Mouse (Mus musculus) limb, embryonic 10.5 days (tissue): Measurements from ENCODE around the gene Hydin. TPM values are rescaled to one million over a fixed set of nuclear protein-coding genes. Genes with fewer than 3 reads are reported as not detected.
A peak's percentile ranks its signal among the peaks of the same experiment; 100 is the strongest.

ENCODE experiments used
- DNase-seq: peaks from one replicate; pipeline ENCODE4 v3.0.0-alpha.2; 2017; ENCODE audit warnings: low spot score
- H3K27ac ChIP-seq: fragments of 300-500 bp; sonication (generic); 2 replicates; pipeline ENCODE4 v1.5.1; 2016; ENCODE audit warnings: mild to moderate bottlenecking
- H3K27me3 ChIP-seq: fragments of 300-500 bp; sonication (generic); 2 replicates; pipeline ENCODE4 v1.6.1; 2016; ENCODE audit warnings: low read depth, mild to moderate bottlenecking; ENCODE audit not compliant: poor library complexity, severe bottlenecking
- H3K36me3 ChIP-seq: fragments of 300-500 bp; sonication (generic); 2 replicates; pipeline ENCODE4 v1.6.1; 2016; ENCODE audit warnings: mild to moderate bottlenecking, moderate library complexity
- H3K4me1 ChIP-seq: fragments of 300-500 bp; sonication (generic); 2 replicates; pipeline ENCODE4 v1.6.1; 2016
- H3K4me3 ChIP-seq: fragments of 300-500 bp; sonication (generic); 2 replicates; pipeline ENCODE4 v1.5.1; 2016; ENCODE audit warnings: mild to moderate bottlenecking, moderate library complexity
- H3K9me3 ChIP-seq: fragments of 300-500 bp; sonication (generic); replicated peaks from 2 replicates; pipeline ENCODE4 v1.6.1; 2016; ENCODE audit warnings: mild to moderate bottlenecking
- WGBS: fragments of 180-500 bp; shearing (Covaris S2); methylation state at CpG from one replicate; pipeline ENCODE4 v1.1.7; 2016; 5-methylcytosine and 5-hydroxymethylcytosine counted together
- polyA plus RNA-seq: library from polyadenylated mRNA; unstranded; fragments of >200 nt; fragmentation: Nextera tagmentation; extraction: Ambion mirVana; gene quantifications from 2 replicates; pipeline ENCODE4 v1.2.1, GENCODE M21; 2016

Gene Hydin
- polyA plus RNA-seq = 0.01 and 0.09 TPM in 2 replicates

- WGBS = under 1% methylated on average over 15 of the region's 15 CpGs
- DNase-seq = peak; percentile 98
- H3K27me3 ChIP-seq = no peaks in the 10 kb centered on the region
- H3K9me3 ChIP-seq = no peaks in the 10 kb centered on the region
- peaks cover 21% of the 10 kb centered on the region for H3K4me1 ChIP-seq
- peak within 1 kb of the TSS; percentile 78 for H3K27ac ChIP-seq
- H3K36me3 ChIP-seq = no peaks in the 10 kb centered on the region
- peak within 1 kb of the TSS; percentile 57 for H3K4me3 ChIP-seq
Measured at GRCm38 (mm10) chr8:110266741-110267140, at the start of gene Hydin. TSS of gene Hydin (plus strand) at chr8:110266977.

DNA sequence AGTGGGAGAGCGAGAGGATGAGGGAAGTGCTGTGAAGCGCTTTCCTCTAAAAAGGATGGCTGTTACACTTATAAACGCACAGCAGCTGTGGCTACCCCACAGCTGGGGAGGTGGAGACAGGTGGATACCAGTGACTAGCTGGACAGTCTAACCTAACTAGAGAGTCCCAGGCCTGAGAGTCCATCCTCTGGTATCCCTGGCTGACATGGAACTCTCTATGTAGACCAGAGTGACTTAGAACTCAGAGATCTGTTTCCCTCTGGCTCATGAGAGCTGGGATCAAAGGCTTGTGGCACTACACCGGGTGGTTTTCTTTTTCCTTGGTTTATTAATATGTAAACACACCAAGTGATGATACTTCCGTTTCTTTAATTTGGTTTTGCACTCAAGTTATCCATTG lies 49.6 kb upstream of the Hydin start:
- WGBS = 38% methylated on average over 5 of the region's 5 CpGs
- Histone ChIP-seq H3K4me3 (peak overlapping the region; percentile 59), H3K36me3 (peaks cover 20% of the 10 kb centered on the region), H3K9me3 (no peaks in the 10 kb centered on the region), H3K27me3 (no peaks in the 10 kb centered on the region), H3K4me1 (peaks cover 20% of the 10 kb centered on the region), H3K27ac (peak overlapping the region; percentile 78)
- no peak for DNase-seq

GRCm38 (mm10) chr8:110217681-110218131 lies 49.1 kb upstream of the Hydin start:
- Histone ChIP-seq H3K36me3 (peaks cover 25% of the 10 kb centered on the region), H3K4me1 (peaks cover 22% of the 10 kb centered on the region), H3K4me3 (peak overlapping the region; percentile 59), H3K9me3 (no peaks in the 10 kb centered on the region), H3K27ac (peak overlapping the region; percentile 78), H3K27me3 (no peaks in the 10 kb centered on the region)
- DNase-seq = peak; percentile 100
- under 1% methylated on average over 43 of the region's 43 CpGs for WGBS

- no peaks in the 10 kb centered on the region for H3K27me3 ChIP-seq
- H3K27ac ChIP-seq = peak overlapping the region; percentile 9; the same call in 1 of the 2 replicates
- H3K4me3 ChIP-seq = peak overlapping the region; percentile 59
- peaks cover 33% of the 10 kb centered on the region for H3K36me3 ChIP-seq
- no peak for DNase-seq
- WGBS = 80% methylated on average over 5 of the region's 5 CpGs
- no peaks in the 10 kb centered on the region for H3K9me3 ChIP-seq
- H3K4me1 ChIP-seq = peaks cover 27% of the 10 kb centered on the region
Measured at GRCm38 (mm10) chr8:110218511-110218910, 48.3 kb upstream of the Hydin start.

DNA sequence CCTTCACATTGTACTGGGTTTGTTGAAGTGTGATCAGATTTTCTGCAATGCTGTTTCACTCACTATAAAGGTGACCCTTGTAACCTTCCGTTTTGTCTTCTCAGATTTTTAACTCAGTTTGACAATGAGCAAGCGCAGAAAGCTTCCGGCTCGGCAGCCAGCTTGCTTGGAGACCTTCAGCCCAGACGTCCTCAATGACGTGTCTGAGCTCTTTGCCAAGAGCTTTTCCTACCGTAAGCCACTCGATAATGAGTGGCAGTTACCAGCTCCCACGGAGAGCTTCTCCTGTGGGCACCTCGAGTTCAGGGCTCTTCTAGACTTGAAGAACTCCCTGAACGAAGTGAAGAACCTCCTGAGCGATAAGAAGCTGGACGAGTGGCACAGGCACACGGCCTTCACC lies 45.8 kb upstream of the Hydin start:
- WGBS = 95% methylated on average over 14 of the region's 14 CpGs
- H3K9me3 ChIP-seq = no peaks in the 10 kb centered on the region
- no peak overlapping the region for H3K27ac ChIP-seq
- H3K27me3 ChIP-seq = no peaks in the 10 kb centered on the region
- no peak for DNase-seq
- peaks cover 48% of the 10 kb centered on the region for H3K36me3 ChIP-seq
- peaks cover 24% of the 10 kb centered on the region for H3K4me1 ChIP-seq
- H3K4me3 ChIP-seq = no peak overlapping the region

GRCm38 (mm10) chr8:110230803-110231202 lies 36.0 kb upstream of the Hydin start:
- H3K27me3 ChIP-seq = no peaks in the 10 kb centered on the region
- 80% methylated on average over 6 of the region's 6 CpGs for WGBS

DNA sequence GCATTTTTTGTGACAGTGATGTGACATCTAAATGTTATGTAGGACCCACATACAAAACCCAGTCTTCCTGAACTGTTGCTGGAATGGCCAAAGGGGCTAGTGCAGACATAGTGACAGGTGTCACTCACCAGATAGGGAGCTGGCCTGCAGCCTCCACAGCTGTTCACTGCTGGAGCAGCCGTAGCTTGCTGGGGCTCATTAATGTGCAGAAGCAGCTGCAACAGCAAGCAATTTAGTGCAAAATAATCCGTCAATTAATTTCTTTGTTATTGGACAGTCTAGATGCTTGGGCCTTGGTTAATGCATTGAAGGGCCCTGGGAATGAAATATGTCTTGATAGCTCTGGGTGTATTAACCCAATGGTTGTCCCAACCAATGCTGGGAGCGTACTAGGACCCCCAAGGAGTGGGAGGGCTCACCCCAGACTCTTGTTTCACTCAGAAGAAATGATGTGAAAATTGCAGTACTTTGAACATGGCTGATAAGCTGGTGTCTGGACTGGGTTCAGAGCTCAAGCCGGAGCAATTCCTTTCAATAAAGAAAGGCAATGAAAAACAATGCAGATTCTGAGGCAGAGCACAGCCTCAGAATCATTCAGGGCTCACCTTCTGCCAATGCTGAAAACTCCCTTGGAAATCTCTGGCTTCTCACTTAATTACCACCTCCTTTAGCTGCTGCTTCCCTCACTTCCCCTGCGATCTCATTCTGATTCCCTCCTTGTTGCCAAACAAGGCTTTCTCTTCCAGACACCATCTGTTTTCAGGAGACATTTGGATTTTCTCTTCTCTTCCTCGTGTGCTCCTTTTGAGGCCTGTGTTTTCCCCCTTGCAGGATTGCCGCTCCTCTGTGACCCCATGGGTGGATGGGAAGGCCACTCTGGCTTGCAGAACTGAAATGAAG lies 24.2 kb upstream of the Hydin start:
- Histone ChIP-seq H3K27me3 (no peaks in the 10 kb centered on the region), H3K36me3 (no peaks in the 10 kb centered on the region), H3K4me1 (peaks cover 25% of the 10 kb centered on the region), H3K27ac (0 out of 2 replicates have a peak overlapping the region, but pooled peaks have one; percentile 23), H3K9me3 (no peaks in the 10 kb centered on the region), H3K4me3 (no peak overlapping the region)
- WGBS = 54% methylated on average over 7 of the region's 7 CpGs
- no peak for DNase-seq

More at GRCm38 (mm10) chr8:110230803-110231202, 36.0 kb upstream of the Hydin start:
- Histone ChIP-seq H3K4me3 (no peak overlapping the region), H3K9me3 (0 out of 2 replicates have a peak, but pooled peaks cover 2% of the 10 kb centered on the region), H3K4me1 (no peaks in the 10 kb centered on the region), H3K27ac (no peak overlapping the region), H3K36me3 (peaks cover under 1% of the 10 kb centered on the region)
- no peak for DNase-seq

DNA sequence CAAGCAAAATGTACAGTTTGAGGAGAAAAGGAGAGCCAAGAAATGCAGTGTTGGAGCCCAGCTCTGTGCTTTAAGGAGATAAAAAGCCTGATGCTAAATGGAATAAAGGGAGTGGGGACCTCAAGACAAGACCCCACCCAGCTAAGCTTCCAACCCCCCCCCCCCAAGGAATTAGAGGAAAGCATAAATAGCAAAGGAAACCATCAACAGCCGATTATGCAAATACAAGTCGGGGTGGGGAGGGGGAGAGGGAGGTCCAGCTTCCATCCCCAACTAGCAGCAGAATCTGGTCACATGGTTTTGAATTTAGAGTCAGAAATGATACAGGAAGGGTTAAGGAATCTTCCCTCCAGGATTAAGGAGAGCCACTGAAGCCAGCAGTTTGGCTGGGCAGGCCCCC lies 22.2 kb upstream of the Hydin start:
- H3K36me3 ChIP-seq = no peaks in the 10 kb centered on the region
- no peak overlapping the region for H3K27ac ChIP-seq
- no peaks in the 10 kb centered on the region for H3K9me3 ChIP-seq
- peaks cover 33% of the 10 kb centered on the region for H3K4me1 ChIP-seq
- WGBS = 56% methylated on average over 2 of the region's 2 CpGs
- no peak for DNase-seq
- no peak overlapping the region for H3K4me3 ChIP-seq
- no peaks in the 10 kb centered on the region for H3K27me3 ChIP-seq

- DNase-seq = peak; percentile 65
- H3K9me3 ChIP-seq = no peaks in the 10 kb centered on the region
- H3K4me3 ChIP-seq = no peak overlapping the region
- H3K27me3 ChIP-seq = no peaks in the 10 kb centered on the region
- WGBS = 27% methylated on average over 6 of the region's 6 CpGs
- peak overlapping the region; percentile 73 for H3K27ac ChIP-seq
- peaks cover 26% of the 10 kb centered on the region for H3K4me1 ChIP-seq
- no peaks in the 10 kb centered on the region for H3K36me3 ChIP-seq
Measured at GRCm38 (mm10) chr8:110247238-110247637, 19.5 kb upstream of the Hydin start.

GRCm38 (mm10) chr8:110253986-110254385 lies 12.8 kb upstream of the Hydin start:
- DNase-seq = no peak
- Histone ChIP-seq H3K4me3 (no peak overlapping the region), H3K27ac (no peak overlapping the region), H3K9me3 (no peaks in the 10 kb centered on the region), H3K36me3 (no peaks in the 10 kb centered on the region), H3K4me1 (peaks cover 8% of the 10 kb centered on the region; the same call in 1 of the 2 replicates), H3K27me3 (no peaks in the 10 kb centered on the region)
- 82% methylated on average over 4 of the region's 4 CpGs for WGBS

GRCm38 (mm10) chr8:110265796-110266305 lies 926 bp upstream of the Hydin start:
- Histone ChIP-seq H3K4me1 (peaks cover 21% of the 10 kb centered on the region), H3K9me3 (no peaks in the 10 kb centered on the region), H3K4me3 (no peak overlapping the region), H3K27ac (no peak overlapping the region), H3K27me3 (no peaks in the 10 kb centered on the region), H3K36me3 (no peaks in the 10 kb centered on the region)
- no peak for DNase-seq
- 58% methylated on average over 11 of the region's 11 CpGs for WGBS

DNA sequence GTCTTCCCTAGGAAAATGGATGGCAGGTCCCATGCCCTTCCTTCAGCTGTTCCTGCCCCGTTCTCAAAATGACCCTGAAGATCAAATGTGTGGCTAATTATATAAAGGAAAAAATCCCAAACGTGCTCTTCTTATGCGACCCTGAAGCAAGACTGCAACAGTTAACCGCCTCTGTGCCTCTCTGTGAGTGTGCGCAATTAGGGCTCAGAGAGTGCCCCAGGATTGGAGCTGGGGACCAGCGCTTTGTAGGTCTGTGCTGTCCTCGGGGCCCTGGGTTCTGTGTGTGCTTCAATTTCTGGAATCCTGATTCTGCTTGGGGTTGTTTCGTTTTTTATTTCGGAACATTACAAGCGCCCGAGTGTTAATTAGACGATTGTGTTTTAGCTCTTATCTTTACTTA lies 491 bp downstream of the Hydin start:
- H3K27ac ChIP-seq = peak overlapping the region; percentile 78
- DNase-seq = no peak
- WGBS = 13% methylated on average over 12 of the region's 12 CpGs

DNA sequence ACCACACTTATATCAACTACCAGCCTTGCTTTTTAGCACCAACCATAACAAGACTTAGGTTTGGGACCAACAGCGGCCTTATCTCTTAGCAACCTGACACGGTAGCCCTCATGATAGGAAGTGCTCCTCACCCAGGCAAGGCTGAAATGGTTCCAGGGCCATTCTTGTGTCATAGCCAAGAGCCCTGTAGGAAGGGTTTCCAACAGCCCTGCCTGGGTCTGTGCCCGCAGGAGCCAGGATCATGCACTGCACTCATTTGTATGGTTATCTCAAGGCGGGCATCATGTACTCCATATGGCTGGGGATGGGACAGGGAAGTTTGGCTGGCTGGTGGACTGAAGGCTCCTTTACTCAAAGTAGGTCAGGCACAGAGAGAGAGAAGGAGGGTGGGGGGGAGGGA lies 3.9 kb downstream of the Hydin start:
- Histone ChIP-seq H3K27ac (no peak overlapping the region), H3K9me3 (no peaks in the 10 kb centered on the region), H3K36me3 (no peaks in the 10 kb centered on the region), H3K4me1 (peaks cover 15% of the 10 kb centered on the region), H3K27me3 (no peaks in the 10 kb centered on the region), H3K4me3 (no peak overlapping the region)
- DNase-seq = no peak
- WGBS = 87% methylated on average over 4 of the region's 4 CpGs

More for the DNA sequence above, 491 bp downstream of the Hydin start:
- no peaks in the 10 kb centered on the region for H3K36me3 ChIP-seq
- H3K4me3 ChIP-seq = peak overlapping the region; percentile 57
- H3K27me3 ChIP-seq = no peaks in the 10 kb centered on the region
- H3K4me1 ChIP-seq = peaks cover 21% of the 10 kb centered on the region
- no peaks in the 10 kb centered on the region for H3K9me3 ChIP-seq
